Mouse (Mus musculus) stomach, postnatal 0 days (tissue): ENCODE measurements around the gene Ptcd2.

ENCODE experiments used
- CTCF ChIP-seq: IDR thresholded peaks from 2 replicates; pipeline ENCODE4 v1.5.1; 2016; ENCODE audit warnings: antibody characterized with exemption, low read depth, mild to moderate bottlenecking, moderate library complexity
- EP300 ChIP-seq: optimal IDR thresholded peaks from 2 replicates; pipeline ENCODE3; 2016; ENCODE audit warnings: antibody characterized with exemption

DNA sequence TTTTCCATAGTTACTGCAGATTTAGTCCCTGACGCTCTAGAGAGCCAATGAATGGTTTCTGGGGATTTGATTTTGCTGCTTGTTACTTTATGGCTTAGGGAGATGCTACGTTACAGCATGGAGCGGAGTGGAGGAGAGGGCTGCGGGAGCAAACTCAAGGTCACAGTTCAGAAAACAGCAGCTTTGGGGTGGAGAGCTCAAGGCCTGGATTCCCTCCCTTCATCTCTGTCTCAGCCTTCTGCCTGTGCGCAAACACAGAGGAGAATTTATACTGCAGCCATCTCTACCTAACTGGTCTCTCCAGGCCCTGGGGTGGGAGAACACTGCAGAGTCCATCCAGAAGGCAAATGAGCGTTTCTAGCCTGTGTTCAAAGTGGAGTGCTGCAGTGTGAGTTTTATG is 10.6 kb upstream of the Ptcd2 start:
- TF ChIP-seq CTCF (no peak), EP300 (no peak)
